Mouse (Mus musculus): ENCODE results near the gene Prss53.
"Not testable (repeated sequence)": the region's sequence is repeated elsewhere in the genome, so short reads cannot be mapped to it uniquely, and the experiment has no call there.

Gene Prss53

DNA sequence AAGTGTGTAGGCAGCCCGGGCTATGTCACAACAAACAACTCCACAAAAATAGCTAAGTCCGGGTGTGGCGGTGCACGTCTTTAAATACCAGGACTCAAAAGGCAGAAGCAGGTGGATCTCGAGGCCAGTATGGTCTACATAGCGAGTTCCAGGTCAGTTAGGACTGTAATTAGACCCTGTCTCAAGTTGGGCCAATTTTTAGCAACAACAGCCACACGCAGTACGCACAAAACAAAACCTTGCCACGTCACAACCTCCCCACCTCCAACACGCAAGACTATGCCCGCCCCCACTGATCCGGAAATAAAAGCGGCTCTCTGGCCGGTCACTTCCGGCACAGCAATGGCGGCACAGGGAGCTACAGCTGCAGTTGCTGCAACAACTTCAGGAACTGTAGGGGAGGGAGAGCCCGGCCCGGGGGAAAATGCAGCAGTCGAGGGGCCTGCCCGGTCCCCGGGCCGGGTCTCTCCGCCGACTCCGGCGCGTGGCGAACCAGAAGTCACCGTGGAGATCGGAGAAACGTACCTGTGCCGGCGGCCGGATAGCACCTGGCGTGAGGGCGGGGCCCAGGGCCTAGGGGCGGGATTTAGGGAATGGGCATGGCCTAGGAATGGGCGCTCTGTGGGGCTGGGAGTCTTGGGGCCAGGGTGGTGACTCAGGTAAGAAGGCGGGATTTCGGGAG is 21.6 kb upstream of the Prss53 start, which contains the start of gene Kat8:
Kat8 (plus strand) TSS at position 327 of the 682 bp plus-strand sequence.
- in situ Hi-C loops (cut with MseI, MboI), result no loop called here

DNA sequence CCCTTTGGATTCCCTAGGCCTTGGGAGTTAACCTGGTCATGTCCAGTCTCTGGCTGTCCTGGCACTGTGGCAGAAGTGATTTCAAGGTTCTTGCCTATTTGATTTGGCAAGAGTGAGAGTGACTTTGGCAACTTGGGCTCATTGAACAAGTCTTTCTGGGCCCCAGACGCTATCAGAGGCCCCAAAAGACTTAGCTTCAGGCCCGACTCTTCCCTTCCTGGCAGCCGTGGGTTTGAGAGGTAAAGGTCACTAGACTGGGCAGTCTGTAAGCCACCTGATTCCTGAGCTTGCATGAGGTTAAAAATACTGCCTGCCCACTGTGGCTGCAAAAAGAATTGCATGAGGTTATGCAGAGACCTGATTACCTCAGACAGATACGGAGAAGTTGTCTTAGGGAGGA is 17.9 kb upstream of the Prss53 start:
- in situ Hi-C loops (cut with MseI, MboI), result no loop called here

- in situ Hi-C loops (cut with MseI, MboI), result no loop called here
Observed at GRCm38 (mm10) chr7:127907939-127908338, 17.2 kb upstream of the Prss53 start.

- in situ Hi-C loops (cut with MseI, MboI), result no loop called here
Observed at GRCm38 (mm10) chr7:127903971-127904796, 13.4 kb upstream of the Prss53 start, which contains the start of gene Bckdk. Gene Bckdk, plus strand, starts transcription at chr7:127904082.

- in situ Hi-C loops (cut with MseI, MboI), result no loop called here
Observed at GRCm38 (mm10) chr7:127901772-127902171, 11.0 kb upstream of the Prss53 start.

- in situ Hi-C loops (cut with MseI, MboI), result no loop called here
Observed at GRCm38 (mm10) chr7:127899997-127900396, 9.2 kb upstream of the Prss53 start.

DNA sequence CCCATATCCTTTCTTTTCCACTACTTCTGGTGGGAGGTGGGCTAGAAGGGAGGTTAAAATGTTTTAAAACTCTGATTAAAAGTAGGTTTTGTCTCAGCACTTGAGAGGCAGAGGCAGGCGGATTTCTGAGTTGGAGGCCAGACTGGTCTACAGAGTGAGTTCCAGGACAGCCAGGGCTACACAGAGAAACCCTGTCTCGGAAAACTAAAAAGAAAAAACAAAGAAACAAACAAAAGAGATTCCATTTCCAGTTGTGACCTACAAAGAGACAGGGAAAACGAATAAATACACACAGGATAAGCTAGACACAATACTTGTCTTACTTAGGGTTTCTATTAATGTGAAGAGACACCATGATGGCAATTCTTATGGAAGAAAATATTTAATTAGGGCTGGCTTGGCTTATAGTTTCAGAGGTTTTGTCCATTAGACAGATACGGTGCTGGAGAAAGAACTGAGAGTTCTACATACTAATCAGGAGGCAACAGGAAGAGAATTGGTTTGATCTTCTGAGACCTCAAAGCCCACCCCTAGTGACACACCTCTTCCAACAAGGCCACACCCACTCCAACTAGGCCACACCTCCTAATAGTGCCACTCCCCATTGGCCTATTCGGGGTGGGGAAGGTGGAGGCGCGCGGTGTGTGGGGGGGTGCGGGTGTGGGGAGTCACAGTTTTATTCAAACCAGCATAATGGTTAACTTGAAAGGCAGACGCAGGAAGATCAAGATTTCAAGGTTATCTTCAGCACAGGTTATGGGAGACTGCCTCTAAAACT is 7.6 kb upstream of the Prss53 start:
- in situ Hi-C loops (cut with MseI, MboI), result no loop called here

- in situ Hi-C loops (cut with MseI, MboI), result no loop called here
Observed at GRCm38 (mm10) chr7:127897542-127897941, 6.8 kb upstream of the Prss53 start.

DNA sequence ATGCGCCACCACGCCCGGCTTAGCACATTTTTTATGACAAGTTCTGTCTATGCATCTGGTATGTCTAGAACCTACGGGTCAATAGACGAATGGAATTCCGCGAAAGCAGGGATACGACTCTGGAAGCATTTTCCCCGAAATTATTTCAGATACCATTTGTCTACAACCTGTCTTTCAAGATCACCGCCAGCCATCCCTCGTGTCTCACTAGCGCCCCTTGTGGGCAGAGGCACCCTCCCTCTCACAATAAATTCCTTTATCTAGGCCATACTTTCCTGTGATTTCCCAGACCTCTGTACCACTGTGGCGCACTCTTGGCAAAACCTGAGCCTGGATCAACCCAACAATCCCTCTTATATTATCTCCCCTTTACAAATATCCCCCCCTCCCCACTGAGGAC is 5.6 kb upstream of the Prss53 start:
- in situ Hi-C loops (cut with MseI, MboI), result no loop called here

DNA sequence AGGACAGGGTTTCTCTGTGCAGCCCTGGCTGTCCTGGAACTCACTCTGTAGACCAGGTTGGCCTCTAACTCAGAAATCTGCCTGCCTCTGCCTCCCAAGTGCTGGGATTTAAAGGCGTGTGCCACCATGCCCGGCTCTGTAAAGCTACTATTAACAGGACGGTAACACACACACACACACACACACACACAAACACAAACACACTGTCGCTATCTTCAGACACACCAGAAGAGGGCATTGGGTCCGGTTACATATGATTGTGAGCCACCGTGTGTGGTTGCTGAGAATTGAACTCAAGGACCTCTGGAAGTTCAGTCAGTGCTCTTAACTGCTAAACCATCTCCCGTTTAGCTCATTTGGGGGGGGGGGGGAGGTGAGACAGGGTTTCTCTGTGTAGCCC is 5.1 kb upstream of the Prss53 start:
- in situ Hi-C loops (cut with MseI, MboI), result not testable (repeated sequence)

DNA sequence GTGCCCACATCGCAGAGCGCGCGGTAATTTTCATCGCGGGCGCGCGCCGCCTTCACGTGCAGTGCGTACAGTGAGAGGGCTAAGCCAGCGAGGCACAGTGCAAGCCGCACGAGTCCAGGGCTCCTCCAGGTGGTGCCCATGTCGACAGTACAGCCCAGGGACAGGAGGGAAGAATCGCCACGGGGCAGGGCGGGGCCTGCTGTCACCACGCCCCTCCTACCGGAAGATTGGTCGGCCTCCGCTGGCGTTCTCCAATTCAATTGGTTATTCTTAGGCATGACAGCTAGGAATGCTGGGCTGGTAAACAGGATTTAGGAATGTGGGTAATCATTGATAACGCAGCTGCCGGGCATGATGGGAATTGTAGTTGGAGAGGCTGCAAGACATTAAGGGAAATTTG is 4.7 kb upstream of the Prss53 start, which contains the start of the genes Gm21974 and Vkorc1:
Gm21974 (minus strand) TSS at position 13 of the 400 bp plus-strand sequence.
Vkorc1 (minus strand) TSS at position 176 of the 400 bp plus-strand sequence.
- in situ Hi-C loops (cut with MseI, MboI), result no loop called here

GRCm38 (mm10) chr7:127894480-127894879 is 3.7 kb upstream of the Prss53 start:
- in situ Hi-C loops (cut with MseI, MboI), result no loop called here

DNA sequence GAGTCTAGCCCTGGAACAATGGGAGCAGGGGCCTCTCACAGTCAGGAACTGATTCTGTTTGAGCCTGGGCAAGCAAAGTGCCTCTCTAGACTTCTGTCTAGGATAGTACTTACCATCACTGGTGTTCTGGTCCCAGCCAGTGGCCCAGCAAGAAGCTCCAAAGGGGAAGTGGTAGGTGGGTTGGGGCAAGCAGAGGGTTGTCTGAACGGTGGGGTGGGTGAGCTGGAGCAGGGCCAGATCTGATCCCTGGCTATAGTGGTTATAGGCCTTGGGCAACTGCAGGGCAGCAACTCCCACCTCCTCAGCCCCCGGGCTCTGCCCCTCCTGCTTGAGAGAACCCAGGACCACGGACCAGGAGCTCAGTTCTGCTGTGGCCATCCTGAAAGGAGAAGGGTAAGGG is 1.9 kb downstream of the Prss53 start:
- in situ Hi-C loops (cut with MseI, MboI), result no loop called here

- in situ Hi-C loops (cut with MseI, MboI), result no loop called here
Observed at GRCm38 (mm10) chr7:127887781-127888180, 3.0 kb downstream of the Prss53 start.

- in situ Hi-C loops (cut with MseI, MboI), result no loop called here
Observed at GRCm38 (mm10) chr7:127887191-127887590, 3.6 kb downstream of the Prss53 start.

DNA sequence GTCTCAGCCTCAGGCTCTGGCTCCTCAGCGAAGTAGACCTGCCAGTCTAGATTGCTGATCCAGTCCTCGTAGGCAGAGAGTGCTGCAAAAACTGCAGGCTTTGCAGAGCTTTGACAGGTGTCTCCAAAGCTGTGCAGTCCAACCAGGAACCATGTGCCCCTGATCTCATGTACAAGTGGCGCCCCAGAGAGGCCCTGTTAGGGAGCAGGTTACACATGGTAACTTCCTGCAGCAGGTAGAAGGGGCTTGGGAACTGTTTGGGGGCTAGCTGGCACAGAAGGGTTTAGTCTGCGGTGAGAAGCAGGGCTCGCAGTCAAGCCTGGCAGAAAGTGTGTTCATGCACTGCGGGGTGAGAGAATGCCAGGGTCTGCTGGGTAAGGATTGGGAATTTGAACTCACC is 4.2 kb downstream of the Prss53 start:
- in situ Hi-C loops (cut with MseI, MboI), result no loop called here

DNA sequence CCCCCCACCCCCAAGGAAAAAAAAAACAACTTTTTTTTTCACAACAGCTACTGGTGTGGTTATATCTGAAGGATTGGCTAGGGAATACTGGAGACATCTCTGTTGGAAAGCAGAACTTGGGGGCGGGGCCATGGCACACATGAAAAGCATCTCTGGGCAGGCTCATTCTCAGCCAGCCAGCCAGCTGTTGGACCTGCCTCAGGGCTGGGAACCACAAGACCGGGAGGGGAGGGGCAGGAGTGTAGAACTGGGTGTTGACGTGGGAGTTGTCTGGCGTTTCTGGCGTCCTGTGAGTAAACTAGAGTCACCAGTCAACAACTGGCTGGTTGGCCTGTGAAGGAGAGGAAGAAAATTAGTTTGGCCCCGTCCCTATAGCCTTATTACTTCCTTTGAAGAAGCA is 4.8 kb downstream of the Prss53 start:
- in situ Hi-C loops (cut with MseI, MboI), result no loop called here

DNA sequence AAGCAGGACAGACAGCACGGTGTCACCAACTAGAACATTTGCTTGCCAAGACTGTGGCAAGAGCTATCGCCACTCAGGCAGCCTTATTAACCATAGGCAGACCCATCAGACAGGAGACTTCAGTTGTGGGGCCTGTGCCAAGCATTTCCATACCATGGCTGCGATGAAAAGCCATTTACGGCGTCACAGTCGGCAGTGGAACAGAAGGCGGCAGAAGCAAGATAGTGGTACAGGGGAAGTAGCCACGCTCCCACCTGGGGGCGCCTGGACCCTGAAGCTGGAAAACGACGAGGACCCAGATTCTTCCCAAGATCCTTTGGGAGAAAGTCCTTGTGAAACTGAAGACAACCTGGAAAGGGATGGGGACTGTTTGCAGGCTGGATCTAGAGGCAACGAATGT is 10.3 kb downstream of the Prss53 start:
- in situ Hi-C loops (cut with MseI, MboI), result no loop called here

GRCm38 (mm10) chr7:127879301-127879700 is 11.5 kb downstream of the Prss53 start:
- in situ Hi-C loops (cut with MseI, MboI), result no loop called here

DNA sequence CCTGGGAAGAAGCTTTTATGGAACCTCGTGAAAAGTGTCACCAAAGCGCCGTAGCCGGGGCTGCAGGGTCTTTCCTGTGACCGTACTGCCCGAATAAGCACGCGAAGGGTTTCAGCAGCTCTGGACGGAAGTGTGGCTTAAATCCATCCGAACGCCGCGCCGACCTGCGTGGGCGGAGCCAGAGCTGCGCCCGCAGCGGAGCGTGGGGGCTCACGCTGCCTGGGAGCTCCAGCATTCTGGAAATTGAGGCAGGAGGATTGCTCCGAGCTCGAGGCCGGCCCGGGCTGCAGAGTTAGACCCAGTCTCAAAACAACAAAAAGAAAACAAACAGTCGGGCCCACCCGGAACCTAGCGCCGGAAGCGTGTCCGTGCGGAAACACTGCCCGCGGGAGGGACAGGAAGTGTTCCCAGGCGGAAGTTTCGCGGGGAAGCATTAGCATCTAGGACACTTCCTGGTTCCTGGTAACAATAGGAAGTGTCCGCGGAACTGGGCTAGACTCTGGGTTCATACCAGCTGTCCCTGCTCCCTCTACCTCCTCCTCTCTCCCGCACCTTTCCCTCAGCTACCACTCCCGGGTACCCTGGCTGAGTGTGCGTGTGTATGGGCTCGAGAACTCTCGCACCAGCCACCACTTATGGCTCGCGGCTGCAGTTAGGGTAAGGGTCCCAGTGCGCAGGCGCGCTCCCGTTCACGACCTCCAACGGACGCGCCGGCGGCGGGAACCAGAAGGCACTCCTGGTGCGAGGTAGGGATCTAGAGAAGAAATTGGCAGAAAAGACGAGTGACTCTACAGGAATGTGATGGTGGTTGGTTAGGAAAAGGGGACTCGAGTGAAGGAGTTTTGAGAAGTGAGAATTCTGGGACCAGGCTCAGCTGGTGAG is 14.1 kb downstream of the Prss53 start, which contains the start of gene Zfp668:
Zfp668 (minus strand) TSS at position 362 of the 882 bp plus-strand sequence.
- in situ Hi-C loops (cut with MseI, MboI), result no loop called here

DNA sequence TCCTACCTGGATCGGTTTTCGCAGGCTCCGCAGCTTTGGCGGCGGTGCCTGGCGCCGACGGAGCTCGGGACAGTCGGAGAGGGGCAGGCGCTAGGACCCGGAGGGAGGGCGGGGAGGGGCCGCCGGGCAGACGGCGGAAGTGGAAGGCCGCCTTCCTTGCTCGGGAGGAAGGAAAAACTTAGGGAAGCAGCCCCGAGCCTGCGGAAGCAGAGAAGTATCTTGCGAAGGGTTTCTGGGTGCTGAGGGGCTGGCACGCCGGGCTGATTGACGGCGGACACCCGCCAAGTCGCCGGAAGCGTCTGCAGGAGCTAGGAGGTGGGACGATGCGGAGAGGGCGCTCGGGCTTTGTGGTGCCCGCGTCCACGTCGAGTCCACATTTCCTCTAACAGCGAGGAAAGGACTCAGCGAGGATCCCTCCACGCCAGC is 14.7 kb downstream of the Prss53 start, which contains the start of gene Zfp646:
Zfp646 (plus strand) TSS at position 181 of the 426 bp plus-strand sequence.
- in situ Hi-C loops (cut with MseI, MboI), result no loop called here

Measured in mouse trophoblast stem cell (cell line).